Mouse (Mus musculus): Measurements from ENCODE around the gene Zfp106.

GRCm38 (mm10) chr2:120464732-120465396 is 98.8 kb downstream of the Zfp106 start:
- TF ChIP-seq CTCF (IDR thresholded peaks at IDR 0.05; ENCODE audit: low read depth) (no peak), EP300 (IDR thresholded peaks at IDR 0.05; ENCODE audit: low read depth) (no peak)

Data from heart, postnatal 0 days (tissue).